Mouse (Mus musculus) heart, adult 11 months (tissue): ENCODE data around the gene C1qtnf2.
A peak's percentile ranks its signal among the peaks of the same experiment; 100 is the strongest.

Source experiments
- DNase-seq: peaks from one replicate; pipeline ENCODE4 v3.0.0; 2022

The C1qtnf2 gene

GRCm38 (mm10) chr11:43474225-43474774, at the start of gene C1qtnf2:
Gene C1qtnf2, plus strand, starts transcription at chr11:43474276.
- DNase-seq = peak; percentile 97

DNA sequence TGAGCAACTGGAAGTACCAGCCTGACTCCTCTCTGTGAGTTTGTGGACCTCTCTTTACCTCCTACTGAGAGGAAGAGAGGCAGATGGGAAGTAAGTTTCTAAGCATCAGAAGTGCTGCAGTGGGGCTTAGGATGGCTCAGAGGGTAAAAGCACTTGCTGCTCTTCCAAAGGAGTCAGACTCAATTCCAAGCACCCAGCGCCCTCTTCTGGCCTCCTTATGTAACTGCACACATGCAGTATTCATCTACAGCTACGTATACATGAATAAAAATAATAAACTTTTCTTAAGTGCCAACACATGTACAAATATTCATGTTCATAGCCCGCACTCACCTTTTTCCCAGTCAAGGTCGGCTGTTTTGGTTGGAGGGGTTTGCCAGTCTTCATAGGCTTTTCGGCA, 49.7 kb upstream of the C1qtnf2 start:
- DNase-seq = peak; percentile 46

GRCm38 (mm10) chr11:43425166-43425709, 48.8 kb upstream of the C1qtnf2 start:
- DNase-seq = peak; percentile 55

GRCm38 (mm10) chr11:43425824-43426413, 48.2 kb upstream of the C1qtnf2 start, which contains the start of gene Pttg1:
Gene Pttg1, minus strand, starts transcription at chr11:43426251.
- peak; percentile 99 for DNase-seq

GRCm38 (mm10) chr11:43426414-43426884, 47.6 kb upstream of the C1qtnf2 start:
- peak; percentile 88 for DNase-seq

GRCm38 (mm10) chr11:43433254-43434023, 40.6 kb upstream of the C1qtnf2 start, which contains the start of gene Slu7:
Gene Slu7, plus strand, starts transcription at chr11:43433744.
- peak; percentile 97 for DNase-seq

- DNase-seq = no peak
Measured at GRCm38 (mm10) chr11:43434024-43434407, 40.1 kb upstream of the C1qtnf2 start.

- peak; percentile 76 for DNase-seq
Measured at GRCm38 (mm10) chr11:43441121-43441520, 33.0 kb upstream of the C1qtnf2 start.

DNA sequence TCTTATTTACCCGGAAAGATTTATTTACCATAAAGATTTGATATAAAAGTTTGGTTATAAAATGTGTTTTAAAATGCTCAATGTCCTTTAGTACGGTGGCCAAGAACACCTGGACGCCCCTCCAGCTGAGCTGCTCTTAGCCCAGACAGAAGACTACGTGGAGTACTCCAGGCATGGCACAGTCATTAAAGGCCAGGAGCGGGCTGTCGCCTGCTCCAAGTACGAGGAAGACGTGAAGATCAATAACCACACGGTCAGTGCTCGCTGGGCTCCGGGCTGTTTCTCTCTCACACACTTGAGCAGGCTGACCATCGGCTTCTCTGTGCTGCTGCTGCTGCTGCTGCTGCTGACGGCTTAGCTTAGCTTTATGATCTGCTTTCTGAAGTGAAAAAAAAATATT, 30.9 kb upstream of the C1qtnf2 start:
- peak; percentile 54 for DNase-seq

DNA sequence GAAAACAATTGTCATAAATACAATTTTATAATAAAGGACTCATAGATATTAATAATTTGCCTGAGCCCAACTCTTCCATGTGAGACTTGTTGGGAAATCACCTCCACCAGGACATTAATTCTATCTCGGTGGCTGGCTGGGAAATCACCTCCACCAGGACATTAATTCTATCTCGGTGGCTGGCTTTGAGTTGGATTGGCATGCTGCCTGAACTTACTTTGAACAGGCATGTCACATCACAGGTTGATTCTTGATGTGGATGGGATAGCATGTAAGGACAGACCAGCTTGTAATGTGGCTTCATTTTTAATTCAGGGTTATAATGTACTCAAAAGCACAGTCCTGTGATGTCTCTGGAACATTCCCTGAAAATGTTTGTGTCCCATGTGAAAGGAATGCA, 24.2 kb upstream of the C1qtnf2 start:
- DNase-seq = peak; percentile 30

DNA sequence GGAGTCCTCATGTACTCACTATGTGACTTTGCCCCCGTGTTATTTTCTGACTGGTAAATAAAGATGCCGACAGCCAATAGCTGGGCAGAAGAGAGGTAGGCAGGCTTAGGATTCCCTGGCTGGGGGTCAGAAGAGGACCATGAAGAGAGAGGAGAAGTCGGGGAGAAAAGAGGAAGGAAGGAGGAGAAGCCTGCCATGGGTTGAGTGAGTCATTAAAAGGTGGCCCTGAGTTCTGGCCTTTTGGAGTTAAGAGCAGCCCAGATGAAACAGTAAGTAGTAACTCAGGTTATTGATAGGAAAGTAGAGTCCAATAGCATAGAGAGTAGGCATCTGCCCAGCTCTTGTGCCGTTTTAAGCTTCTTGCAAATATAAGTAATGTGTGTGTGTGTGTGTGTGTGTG, 22.8 kb upstream of the C1qtnf2 start:
- DNase-seq = peak; percentile 48

GRCm38 (mm10) chr11:43452266-43452665, 21.8 kb upstream of the C1qtnf2 start:
- no peak for DNase-seq

DNA sequence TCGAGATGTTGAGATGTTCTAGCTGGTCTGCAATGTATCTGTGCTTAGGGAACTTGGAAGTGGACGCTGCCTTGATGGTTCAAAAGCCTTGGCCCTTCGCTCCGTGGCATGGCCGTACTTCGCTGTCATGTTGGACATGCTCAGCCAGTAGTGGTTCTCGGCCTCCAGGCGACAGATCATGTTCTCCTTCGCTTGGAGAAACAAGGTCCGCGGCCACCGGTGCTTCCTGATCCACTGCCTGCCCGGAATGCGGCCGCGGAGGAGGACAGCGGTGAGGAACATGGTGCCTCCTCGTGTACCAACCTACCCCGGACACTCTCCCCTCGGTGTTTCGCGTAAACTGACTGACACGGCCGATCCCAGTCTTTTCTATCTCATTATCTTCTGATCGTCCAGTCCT, 10.9 kb upstream of the C1qtnf2 start:
- peak; percentile 53 for DNase-seq

- DNase-seq = peak; percentile 95
Measured at GRCm38 (mm10) chr11:43470118-43470517, 4.0 kb upstream of the C1qtnf2 start.

GRCm38 (mm10) chr11:43470881-43471820, 2.9 kb upstream of the C1qtnf2 start:
- peak; percentile 91 for DNase-seq

- peak; percentile 90 for DNase-seq
Measured at GRCm38 (mm10) chr11:43473115-43473514, 961 bp upstream of the C1qtnf2 start.

GRCm38 (mm10) chr11:43473635-43474224, 346 bp upstream of the C1qtnf2 start:
- no peak for DNase-seq

DNA sequence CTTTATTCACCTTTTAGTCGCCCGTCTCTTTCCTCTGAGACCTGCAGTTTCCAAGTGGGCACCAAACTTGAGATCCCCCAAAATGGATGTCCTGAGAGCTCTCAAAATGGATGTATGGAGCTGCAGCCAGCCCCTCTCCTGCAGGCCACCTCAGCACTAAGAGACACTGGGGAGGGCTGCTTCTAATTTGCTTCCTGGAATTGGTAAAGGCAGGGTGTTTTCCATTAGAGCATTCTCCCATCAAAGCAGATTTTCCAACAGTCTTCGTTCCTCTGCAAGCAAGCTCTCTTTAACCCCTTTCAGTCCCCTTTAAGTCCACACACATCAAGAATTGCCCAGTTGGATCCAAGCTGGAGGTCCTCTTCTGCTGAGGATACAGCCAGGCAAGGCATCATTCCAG, 5.3 kb downstream of the C1qtnf2 start:
- peak; percentile 75 for DNase-seq

- DNase-seq = peak; percentile 85
Measured at GRCm38 (mm10) chr11:43480561-43480960, 6.5 kb downstream of the C1qtnf2 start.

DNA sequence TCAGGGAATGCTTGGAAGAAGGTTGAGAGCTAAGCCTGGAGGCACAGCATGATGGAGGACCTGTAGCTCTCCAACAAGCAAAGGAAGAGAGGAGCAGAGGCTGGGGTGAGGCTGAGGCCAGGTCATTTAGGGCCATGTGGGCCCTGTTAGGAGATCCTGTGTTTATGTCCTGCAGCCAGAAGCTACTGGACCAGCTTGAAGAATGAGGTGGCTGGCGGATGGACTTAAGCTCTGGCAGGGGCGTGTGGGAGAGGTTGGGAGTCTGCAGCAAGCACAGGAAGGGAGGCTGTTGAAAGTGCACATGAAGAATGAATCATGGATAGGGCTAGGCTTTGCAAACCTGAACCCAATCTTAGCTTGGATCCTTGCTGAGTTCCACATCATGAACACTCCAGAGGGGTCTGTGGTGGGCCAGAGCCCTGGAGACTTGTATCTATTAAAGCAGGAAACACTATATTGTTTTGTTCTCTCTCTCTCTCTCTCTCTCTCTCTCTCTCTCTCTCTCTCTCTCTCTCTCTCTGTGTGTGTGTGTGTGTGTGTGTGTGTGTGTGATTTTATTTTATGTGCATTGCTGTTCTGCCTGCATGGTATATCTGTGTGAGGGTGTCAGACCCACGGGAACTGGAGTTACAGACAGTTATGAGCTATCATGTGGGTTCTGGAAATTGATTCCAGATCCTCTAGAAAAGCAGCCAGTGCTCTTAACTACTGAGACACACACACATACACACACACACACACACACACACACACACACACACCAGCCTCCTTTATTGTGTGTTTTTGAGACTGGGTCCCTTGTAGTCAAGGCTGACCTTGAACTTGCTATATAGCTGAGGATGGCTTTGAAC, 7.8 kb downstream of the C1qtnf2 start:
- DNase-seq = peak; percentile 96
